Comparison of ENCODE assay signal across 16 mouse cellular contexts in the genomic region with DNA sequence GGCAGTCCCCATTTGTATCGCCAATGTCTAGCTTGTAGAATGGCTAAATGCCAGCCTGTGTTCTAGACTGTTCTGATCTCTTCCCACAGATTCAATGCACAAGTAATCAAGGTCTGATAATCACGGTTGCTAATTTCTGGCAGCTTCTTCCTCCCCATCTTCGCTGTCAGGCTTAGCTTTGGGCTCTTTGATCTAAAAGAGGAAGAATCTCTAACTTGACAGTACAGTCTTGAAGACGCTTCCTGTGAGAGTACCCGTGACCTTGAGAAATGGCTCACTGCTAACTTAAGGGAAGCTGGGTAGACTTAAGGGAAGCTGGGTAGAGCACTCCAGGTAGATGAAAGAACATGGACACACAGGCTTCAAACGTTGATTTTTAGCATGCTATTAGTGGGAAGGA. TPM values are rescaled to one million over a fixed set of nuclear protein-coding genes. Genes with fewer than 3 reads are reported as not detected.
A peak's percentile ranks its signal among the peaks of the same experiment; 100 is the strongest.
DNase-seq lines count a peak whose midpoint lies in the region; ATAC-seq lines count a peak whose summit lies in the region.
"Had no signal": no experiment of that assay in that cellular context is flagged by ENCODE, and none has a peak within 500 bp of the region (broad histone marks: within the 10 kb centered on the region; RNA-seq: fewer than 3 reads in every experiment).

No protein-coding gene starts in this region.

- peak; percentile 83 for DNase-seq in 416B (ENCODE audit: low read depth)
- DNase-seq in CD4-positive helper T cell, adult 2 months (ENCODE audit: low read depth, low spot score), result peak; percentile 46
- DNase-seq in urinary bladder, postnatal 14 days (ENCODE audit: low spot score), result no peak
- no peak for DNase-seq in adrenal gland, adult 2 months
- DNase-seq: cerebellum, postnatal 25 days; forebrain, postnatal 0 days; gastrocnemius, postnatal 14 days; lung, embryonic 14.5 days had no signal

- no peaks in the 10 kb centered on the region for H3K36me3 ChIP-seq in forebrain, embryonic 16.5 days (ENCODE audit: control insufficient read depth, insufficient read depth)

- peaks cover 13% of the 10 kb centered on the region for H3K4me1 ChIP-seq in forebrain, embryonic 16.5 days (replicated peaks; ENCODE audit: control insufficient read depth, insufficient read depth, low read length)

- peak; percentile 51; the same call in 1 of the 2 replicates for ATAC-seq in common myeloid progenitor, adult 5-6 weeks (replicated peaks; ENCODE audit: low read depth, poor library complexity, severe bottlenecking)
- ATAC-seq in megakaryocyte progenitor cell, adult 5-6 weeks (replicated peaks; ENCODE audit: poor library complexity), result peak; percentile 50
- ATAC-seq in forebrain, embryonic 16.5 days, result no peak

- H3K27ac ChIP-seq in forebrain, embryonic 16.5 days (ENCODE audit: low read length), result no peak overlapping the region
- H3K27ac ChIP-seq: heart, embryonic 13.5 days; hindbrain, embryonic 14.5 days; limb, embryonic 10.5 days; midbrain, embryonic 12.5 days had no signal

- 67% methylated on average over 6 of the region's 6 CpGs for WGBS in forebrain, embryonic 16.5 days

- H3K4me2 ChIP-seq in forebrain, embryonic 16.5 days (ENCODE audit: low read length), result no peak overlapping the region
- H3K4me2 ChIP-seq: hindbrain, embryonic 14.5 days; lung, embryonic 14.5 days; midbrain, embryonic 12.5 days had no signal

- H3K9me3 ChIP-seq in forebrain, embryonic 16.5 days (ENCODE audit: control insufficient read depth, low read length), result no peaks in the 10 kb centered on the region
- H3K9me3 ChIP-seq: G1E; heart, embryonic 13.5 days; limb, embryonic 10.5 days; midbrain, embryonic 12.5 days had no signal

- no peak overlapping the region for H3K4me3 ChIP-seq in forebrain, embryonic 16.5 days (replicated peaks; ENCODE audit: low read length)

- no peak overlapping the region for H3K9ac ChIP-seq in forebrain, embryonic 16.5 days (replicated peaks; ENCODE audit: low read depth, low read length)
- H3K9ac ChIP-seq: forebrain, postnatal 0 days; heart, embryonic 13.5 days; hindbrain, embryonic 14.5 days; lung, embryonic 14.5 days; midbrain, embryonic 12.5 days had no signal

- H3K27me3 ChIP-seq in forebrain, embryonic 16.5 days (replicated peaks; ENCODE audit: control insufficient read depth, insufficient read depth, low read length), result no peaks in the 10 kb centered on the region; the same call in 1 of the 2 replicates

RNA-seq across cellular contexts. Expression of gene Smim12, which starts 0.9 kb away (rescaled TPM):
- 26.5 and 39.1 TPM in 2 replicates for total RNA-seq in common myeloid progenitor, adult 5-6 weeks (2017)
- 31.6 and 33.8 TPM in 2 replicates for total RNA-seq in megakaryocyte progenitor cell, adult 5-6 weeks (2015)
- 40.4 and 49.1 TPM in 2 replicates for total RNA-seq in megakaryocyte progenitor cell, adult 5-6 weeks (2017)
- 49.3 and 52.8 TPM in 2 replicates for polyA plus RNA-seq in forebrain, embryonic 16.5 days (2015; fragmentation: Nextera tagmentation; extraction: Ambion mirVana)
- total RNA-seq in adrenal gland, adult 2 months (2021), result 10 to 100 TPM; 50.4 to 68.0 TPM
- polyA plus RNA-seq in adrenal gland, adult 2 months (2012; rRNA removed), result 41.7 and 46.8 TPM in 2 replicates

Comparison
In these comparisons a context has a peak if more than half of its experiments do, and no peak if none do; other contexts are left out.
1. DNase-seq: peak in 416B (single experiment) and CD4-positive helper T cell, adult 2 months (single experiment); none in urinary bladder, postnatal 14 days (single experiment) and adrenal gland, adult 2 months (single experiment).